Mouse (Mus musculus) liver, postnatal 0 days (tissue): ENCODE measurements at regions not wholly inside any gene's neighbourhood (a gene's known extent, or its start where the extent isn't known, plus 50 kb on each side); places are given as distances from the start of the nearest gene placed in this dataset.

Source experiments
- CTCF ChIP-seq: sonication (generic); IDR thresholded peaks from 2 replicates; pipeline ENCODE4 v1.5.1; 2016; ENCODE audit warnings: antibody characterized with exemption, low read depth
- EP300 ChIP-seq: IDR thresholded peaks from 2 replicates; pipeline ENCODE4 v1.6.1; 2016; ENCODE audit warnings: antibody characterized with exemption, low read depth, mild to moderate bottlenecking

- TF ChIP-seq CTCF = no peak
- no peak for TF ChIP-seq EP300
These were observed 189.9 kb upstream of the Tmem72 start for GRCm38 (mm10) chr6:116906426-116907172.
